Mouse (Mus musculus) Patski (cell line): ENCODE measurements around the gene Lsm4. TPM values are rescaled to one million over a fixed set of nuclear protein-coding genes. Genes with fewer than 3 reads are reported as not detected.

Source experiments
- ATAC-seq: fragments of 100-300 bp; one replicate; pipeline ENCODE4 v1.8.0; 2021
- CTCF ChIA-PET: fragments of 350-600 bp; sonication (Branson Sonifier 250); formaldehyde crosslinking; loops from one replicate; lab custom pipeline; 2022; ENCODE audit warnings: inconsistent platforms; lab: Charles Lee
- POLR2A ChIA-PET: fragments of 350-600 bp; sonication (Branson Sonifier 250); formaldehyde crosslinking; loops from one replicate; lab custom pipeline; 2022; ENCODE audit warnings: antibody characterized with exemption, inconsistent platforms; lab: Charles Lee
- DNase-seq: peaks from one replicate; pipeline ENCODE4 v3.0.0-alpha.2; 2011; ENCODE audit warnings: low read depth, low spot score
- H3K27me3 ChIP-seq: fragments of 371-371 bp; one replicate; pipeline ENCODE4 v1.5.1; 2021
- CTCF ChIP-seq: fragments of 100-300 bp; IDR thresholded peaks from one replicate; pipeline ENCODE4 v1.5.1; 2021
- in situ Hi-C: fragments of 300-500 bp; cut with MboI; formaldehyde crosslinking; loops from 3 replicates; pipeline ENCODE4 v1.11.1; 2018; ENCODE audit warnings: low pct_unique_long_range_greater_than_20kb, mixed read lengths
- polyA plus RNA-seq: library from polyadenylated mRNA; unstranded; gene quantifications from one replicate; pipeline ENCODE4 v1.2.3, GENCODE M21; 2021

Lsm4 gene
- polyA plus RNA-seq, 1 experiment from 2014 or later, result 189 TPM

DNA sequence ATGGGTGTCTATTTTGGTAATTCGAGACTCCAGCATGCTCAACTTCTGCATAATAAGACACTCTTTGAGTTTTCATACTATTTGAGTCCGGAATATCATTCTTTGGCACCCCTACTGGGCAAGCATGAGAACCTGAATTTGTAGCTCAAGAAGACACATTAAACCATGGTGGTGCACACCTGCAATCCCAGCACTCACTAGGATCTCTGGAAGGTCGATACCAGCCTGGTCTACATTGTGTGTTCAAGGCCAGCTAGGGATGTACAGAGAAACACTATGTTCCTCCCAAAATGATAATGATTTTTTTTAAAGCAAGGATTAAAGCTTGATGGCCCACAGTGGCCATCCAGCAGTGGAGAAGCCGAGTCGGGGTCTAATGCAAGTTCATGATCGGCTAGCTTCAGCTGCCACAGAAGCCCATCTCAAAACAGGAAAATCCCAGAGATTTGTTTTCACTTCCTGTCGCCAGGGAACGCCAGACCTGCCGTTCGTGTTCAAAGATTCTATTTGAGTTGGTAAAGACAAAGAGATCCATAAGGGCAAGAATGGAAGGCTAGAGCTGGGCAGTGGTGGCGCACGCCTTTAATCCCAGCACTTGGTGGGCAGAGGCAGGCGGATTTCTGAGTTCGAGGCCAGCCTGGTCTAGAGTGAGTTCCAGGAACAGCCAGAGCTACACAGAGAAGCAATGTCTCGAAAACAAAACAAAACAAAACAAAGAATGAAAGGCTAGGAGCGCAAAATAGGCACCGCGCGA is 546 bp upstream of the Lsm4 start:
- ChIA-PET CTCF (interaction anchor here (0.6 to 4.0 kb wide), 12 partner anchors 11 to 864 kb away, joined by 3 to 45 read pairs (median 4); partner anchors contain the start of genes Gm3336 and Jund), POLR2A (interaction anchor here (3.8 to 4.5 kb wide), 2 partner anchors 26 to 30 kb away, joined by 26 to 31 read pairs; partner anchors contain the start of genes Iqcn and Jund)
- TF ChIP-seq CTCF, result no peak
- in situ Hi-C loops, result loop anchor here (5.0 kb wide), 1 partner anchor 40 kb away; no protein-coding TSS in a partner anchor
- H3K27me3 ChIP-seq, result no peaks in the 10 kb centered on the region
- no peak for ATAC-seq
- no peak for DNase-seq

DNA sequence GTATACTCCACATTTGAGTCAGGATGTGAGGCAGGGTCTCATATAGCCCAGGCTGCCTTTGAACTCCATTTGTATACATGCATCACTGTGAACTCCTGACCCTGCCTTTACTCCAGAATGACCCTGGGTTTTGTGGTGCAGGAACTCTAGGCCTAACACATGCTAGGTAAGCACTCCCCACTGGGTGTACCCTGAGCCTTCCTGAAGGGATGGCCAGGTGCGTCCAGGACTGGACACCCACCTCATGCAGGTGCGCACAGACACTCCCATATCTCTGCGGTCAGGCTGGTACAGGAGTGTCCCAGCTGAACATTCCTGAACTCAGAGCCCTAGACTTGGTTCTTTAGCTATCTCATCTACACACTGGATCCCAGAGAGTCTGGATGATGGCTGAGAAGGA is 1.1 kb downstream of the Lsm4 start:
- in situ Hi-C loops, result loop anchor here (5.0 kb wide), 1 partner anchor 38 kb away; no protein-coding TSS in a partner anchor

DNA sequence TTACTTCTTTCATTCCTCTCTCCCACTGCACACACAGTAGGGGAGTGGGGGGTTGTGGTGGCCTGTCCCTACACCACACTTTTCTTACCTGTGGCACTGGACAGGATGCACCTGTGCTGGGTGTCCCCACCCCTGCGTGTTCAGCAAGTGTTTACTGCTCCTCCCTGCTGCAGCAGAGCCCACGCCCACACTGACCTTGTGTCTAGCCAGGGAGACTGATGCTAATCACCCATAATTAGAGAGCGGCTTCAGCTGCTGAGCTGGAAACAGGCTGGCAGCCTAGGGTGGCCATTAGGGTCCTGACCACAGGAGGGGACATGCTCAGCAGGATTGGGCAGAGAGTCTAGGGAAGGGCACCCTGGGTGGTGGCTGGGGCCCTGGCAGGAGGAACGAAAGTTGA is 1.7 kb downstream of the Lsm4 start:
- CTCF ChIA-PET, result interaction anchor here (1.5 kb wide), 1 partner anchor 23 kb away, joined by 4 read pairs; no protein-coding TSS in a partner anchor
- H3K27me3 ChIP-seq, result no peaks in the 10 kb centered on the region
- POLR2A ChIA-PET, result interaction anchor here (3.8 to 4.5 kb wide), 2 partner anchors 24 to 27 kb away, joined by 26 to 31 read pairs; partner anchors contain the start of genes Iqcn and Jund
- in situ Hi-C loops, result loop anchor here (5.0 kb wide), 1 partner anchor 38 kb away; no protein-coding TSS in a partner anchor
- DNase-seq (no peak), ATAC-seq (no peak)
- TF ChIP-seq CTCF, result no peak

More for the DNA sequence above, 1.1 kb downstream of the Lsm4 start:
- no peak for ATAC-seq
- no peak for TF ChIP-seq CTCF
- no peak for DNase-seq
- ChIA-PET POLR2A (interaction anchor here (3.8 to 4.5 kb wide), 2 partner anchors 25 to 28 kb away, joined by 26 to 31 read pairs; partner anchors contain the start of genes Iqcn and Jund), CTCF (interaction anchor here (1.1 to 2.9 kb wide), 3 partner anchors 9 to 31 kb away, joined by 4 to 18 read pairs (median 4); no protein-coding TSS in a partner anchor)
- no peaks in the 10 kb centered on the region for H3K27me3 ChIP-seq

DNA sequence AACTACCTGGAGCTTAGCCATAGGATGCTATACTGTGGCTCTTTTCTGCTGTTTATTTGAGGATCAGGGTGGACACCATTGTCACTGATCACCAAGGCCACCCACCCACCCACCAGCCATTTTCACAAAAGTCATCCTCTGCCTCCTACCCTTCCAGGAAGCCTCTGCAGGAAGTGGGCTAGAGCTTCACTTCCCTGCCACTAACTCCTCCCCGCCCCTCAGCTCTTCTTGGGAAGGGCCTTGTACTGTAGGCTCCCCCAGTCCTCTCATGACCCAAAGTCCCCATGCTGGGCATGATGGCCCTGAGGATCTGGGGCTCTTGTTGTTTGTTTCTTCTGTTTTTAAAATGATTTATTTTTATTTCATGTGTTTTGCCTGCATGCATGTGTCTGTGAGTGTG is 2.3 kb downstream of the Lsm4 start:
- ATAC-seq, result no peak
- CTCF ChIA-PET, result no interaction called here
- no peaks in the 10 kb centered on the region for H3K27me3 ChIP-seq
- no peak for DNase-seq
- in situ Hi-C loops, result no loop called here
- TF ChIP-seq CTCF, result no peak
- POLR2A ChIA-PET, result interaction anchor here (1.3 to 4.5 kb wide), 2 partner anchors 25 to 27 kb away, joined by 4 to 31 read pairs; partner anchors contain the start of gene Iqcn

DNA sequence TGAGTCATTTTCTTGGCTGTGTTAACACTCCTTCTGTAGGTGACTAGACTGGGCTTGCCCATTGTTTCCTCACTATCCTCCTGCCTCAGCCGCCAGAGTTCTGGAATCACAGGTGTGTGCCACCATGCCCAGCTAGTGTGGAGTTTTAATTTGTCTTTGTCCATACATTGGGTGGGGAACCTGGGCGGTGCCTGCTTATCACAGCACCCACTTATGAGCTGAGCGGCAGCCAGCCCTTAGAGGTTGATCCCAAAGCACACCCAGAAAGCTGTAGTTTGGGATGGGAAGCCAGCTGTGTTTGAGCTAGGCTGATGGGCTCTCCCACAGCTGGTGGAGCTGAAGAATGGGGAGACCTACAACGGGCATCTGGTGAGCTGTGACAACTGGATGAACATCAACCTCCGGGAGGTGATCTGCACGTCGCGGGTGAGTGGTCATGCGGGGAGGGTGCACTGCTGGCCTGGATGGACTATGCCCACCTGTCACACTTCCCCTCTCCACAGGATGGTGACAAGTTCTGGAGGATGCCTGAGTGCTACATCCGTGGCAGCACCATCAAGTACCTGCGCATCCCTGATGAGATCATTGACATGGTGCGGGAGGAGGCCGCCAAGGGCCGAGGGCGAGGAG is 4.5 kb downstream of the Lsm4 start:
- POLR2A ChIA-PET, result interaction anchor here (3.4 kb wide), 1 partner anchor 21 kb away, joined by 27 read pairs; the partner anchor contains the start of gene Jund
- ATAC-seq (no peak), DNase-seq (no peak)
- in situ Hi-C loops, result no loop called here
- no peak for TF ChIP-seq CTCF
- no peaks in the 10 kb centered on the region for H3K27me3 ChIP-seq
- CTCF ChIA-PET, result interaction anchor here (1.9 kb wide), 1 partner anchor 24 kb away, joined by 4 read pairs; no protein-coding TSS in a partner anchor

DNA sequence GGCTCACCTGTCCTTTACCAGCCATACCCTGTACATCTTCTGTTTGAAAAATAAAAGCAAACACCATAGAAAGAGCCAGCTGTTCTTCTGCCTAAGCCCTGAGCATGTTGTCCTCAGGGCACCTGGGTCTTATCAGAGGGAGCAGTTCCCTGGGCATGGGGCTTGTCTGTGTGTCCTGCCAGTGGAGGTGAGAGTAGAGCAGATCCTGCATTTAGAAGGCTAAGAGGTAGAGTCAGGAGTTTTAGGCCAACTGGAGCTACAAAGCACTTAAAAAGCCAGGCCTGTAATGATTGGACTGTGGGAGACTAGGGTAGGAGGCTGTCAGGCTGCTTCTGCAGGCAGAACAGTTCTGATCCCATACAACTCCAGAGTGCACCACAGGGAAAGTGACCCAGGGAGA is 5.6 kb downstream of the Lsm4 start:
- in situ Hi-C loops, result no loop called here
- TF ChIP-seq CTCF, result no peak
- no peaks in the 10 kb centered on the region for H3K27me3 ChIP-seq
- ATAC-seq, result no peak
- ChIA-PET POLR2A (interaction anchor here (3.4 kb wide), 1 partner anchor 19 kb away, joined by 27 read pairs; the partner anchor contains the start of gene Jund), CTCF (interaction anchor here (1.6 kb wide), 1 partner anchor 22 kb away, joined by 6 read pairs; no protein-coding TSS in a partner anchor)
- DNase-seq, result no peak

- in situ Hi-C loops, result no loop called here
- no peak for TF ChIP-seq CTCF
- POLR2A ChIA-PET, result interaction anchor here (3.4 kb wide), 1 partner anchor 19 kb away, joined by 27 read pairs; the partner anchor contains the start of gene Jund
- DNase-seq, result no peak
- ATAC-seq, result no peak
- CTCF ChIA-PET, result interaction anchor here (1.6 kb wide), 1 partner anchor 21 kb away, joined by 6 read pairs; no protein-coding TSS in a partner anchor
- H3K27me3 ChIP-seq, result no peaks in the 10 kb centered on the region
Measured at GRCm38 (mm10) chr8:70679404-70679803, 6.4 kb downstream of the Lsm4 start.

DNA sequence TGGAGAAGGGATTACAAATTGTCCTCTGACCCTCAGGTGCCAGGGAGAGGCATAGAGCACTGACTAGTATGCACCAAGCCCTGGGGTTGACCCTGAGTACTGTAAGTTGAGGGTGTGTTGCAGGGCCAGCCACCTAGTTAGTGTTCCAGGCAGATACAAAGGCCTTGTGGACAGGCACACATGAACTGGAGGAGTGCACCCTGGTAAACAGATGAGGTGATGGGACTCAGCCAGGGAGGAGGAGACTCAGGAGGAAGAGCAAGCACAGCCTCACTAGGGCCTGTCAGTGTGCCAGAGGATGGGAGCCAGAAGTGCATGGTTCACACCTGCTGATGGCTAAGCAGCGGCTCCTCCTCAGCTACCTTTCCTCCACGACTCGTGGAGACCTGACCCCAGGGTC is 7.0 kb downstream of the Lsm4 start:
- ChIA-PET CTCF (interaction anchor here (1.6 kb wide), 1 partner anchor 21 kb away, joined by 6 read pairs; no protein-coding TSS in a partner anchor), POLR2A (interaction anchor here (3.4 kb wide), 1 partner anchor 18 kb away, joined by 27 read pairs; the partner anchor contains the start of gene Jund)
- in situ Hi-C loops, result no loop called here
- no peak for TF ChIP-seq CTCF
- ATAC-seq, result no peak
- no peak for DNase-seq
- no peaks in the 10 kb centered on the region for H3K27me3 ChIP-seq

- in situ Hi-C loops, result no loop called here
- TF ChIP-seq CTCF, result no peak
- no peak for ATAC-seq
- no peaks in the 10 kb centered on the region for H3K27me3 ChIP-seq
- DNase-seq, result no peak
- ChIA-PET POLR2A (interaction anchor here (0.7 to 1.6 kb wide), 3 partner anchors 17 to 22 kb away, joined by 3 to 11 read pairs (median 4); partner anchors contain the start of gene Jund), CTCF (interaction anchor here (1.0 to 3.6 kb wide), 2 partner anchors 9 to 17 kb away, joined by 5 to 18 read pairs; partner anchors contain the start of genes Jund and Lsm4)
Measured at GRCm38 (mm10) chr8:70681410-70681809, 8.4 kb downstream of the Lsm4 start.
